Mouse (Mus musculus): ENCODE data around the gene Bicdl2.
A peak's percentile ranks its signal among the peaks of the same experiment; 100 is the strongest.

GRCm38 (mm10) chr17:23660117-23660875 lies at the start of gene Bicdl2:
- TF ChIP-seq MYB (IDR thresholded peaks at IDR 0.05; ENCODE audit: low read depth, low read length): no peak
- no peak for TF ChIP-seq MAZ (IDR thresholded peaks at IDR 0.05; ENCODE audit: low read depth, low read length)
- peak; percentile 66 to 79 (median 68) for TF ChIP-seq CTCF (IDR thresholded peaks at IDR 0.05 in 2 of 3, conservative IDR thresholded peaks at IDR 0.05 in 1 of 3; ENCODE audit: control insufficient read depth in 1 of 3, insufficient read depth in 1 of 3, low read depth in 2 of 3, low read length in 3 of 3, poor library complexity in 1 of 3, severe bottlenecking in 1 of 3)
- TF ChIP-seq USF1 (IDR thresholded peaks at IDR 0.05; ENCODE audit: low read depth, low read length): no peak
- no peak for TF ChIP-seq ZMIZ1 (IDR thresholded peaks at IDR 0.05; ENCODE audit: low read depth, low read length)
- TF ChIP-seq ELF1 (IDR thresholded peaks at IDR 0.05; ENCODE audit: low read depth, low read length): no peak
